Comparison of ENCODE assay signal across 21 mouse cellular contexts in genomic region chr13:44164746-44165145, GRCm38 (mm10).
DNase-seq lines count a peak whose midpoint lies in the region; ATAC-seq and TF ChIP-seq lines count a peak whose summit lies in the region.
"Had no signal": no experiment of that assay in that cellular context is flagged by ENCODE, and none has a peak within 500 bp of the region (broad histone marks: within the 10 kb centered on the region; RNA-seq: fewer than 3 reads in every experiment).

No protein-coding gene starts in this region.

- no peak overlapping the region for H3K9ac ChIP-seq in heart, embryonic 13.5 days
- H3K9ac ChIP-seq in heart, embryonic 16.5 days (ENCODE audit: low read length), result no peak overlapping the region
- H3K9ac ChIP-seq in heart, adult 2 months (ENCODE audit: low read depth, low read length), result no peak overlapping the region
- H3K9ac ChIP-seq: embryonic facial prominence, embryonic 13.5 days; embryonic facial prominence, embryonic 15.5 days; forebrain, embryonic 12.5 days had no signal

- H3K36me3 ChIP-seq in heart, embryonic 13.5 days, result no peaks in the 10 kb centered on the region
- H3K36me3 ChIP-seq in heart, embryonic 16.5 days (ENCODE audit: control insufficient read depth, insufficient read depth), result no peaks in the 10 kb centered on the region
- no peaks in the 10 kb centered on the region for H3K36me3 ChIP-seq in heart, adult 2 months (ENCODE audit: control insufficient read depth, insufficient read depth, low read length)
- H3K36me3 ChIP-seq: embryonic facial prominence, embryonic 13.5 days; embryonic facial prominence, embryonic 15.5 days; forebrain, embryonic 10.5 days; forebrain, embryonic 12.5 days had no signal

- no peak for TF ChIP-seq POLR2A in heart, adult 2 months (IDR thresholded peaks at IDR 0.05; ENCODE audit: insufficient read depth, low read depth, low read length)

- no peak for DNase-seq in heart, adult 9 months (ENCODE audit: low spot score in 2 of 2)
- no peak for DNase-seq in heart, adult 2 months
- DNase-seq: adrenal gland, adult 2 months; adrenal gland, postnatal 10 days; adrenal gland, postnatal 25 days; cerebellum, adult 11 months; cerebellum, adult 18-20 months; cerebellum, adult 8-10 months; cerebellum, adult 9-11 months; cerebellum, postnatal 14 days; cerebellum, postnatal 36 days; embryo, embryonic 11 days had no signal

- no peaks in the 10 kb centered on the region for H3K79me2 ChIP-seq in heart, adult 2 months (replicated peaks; ENCODE audit: control insufficient read depth, insufficient read depth, low read length)

- no peak for TF ChIP-seq EP300 in heart, adult 2 months (IDR thresholded peaks at IDR 0.05; ENCODE audit: insufficient read depth, low read depth, low read length)

- intact Hi-C loops in heart, adult 2 months (cut with DNase I), result loop anchor here (5.0 kb wide), 1 partner anchor 302 kb away; no protein-coding TSS in a partner anchor

- no peak overlapping the region for H3K4me3 ChIP-seq in heart, embryonic 13.5 days
- no peak overlapping the region for H3K4me3 ChIP-seq in heart, embryonic 16.5 days (ENCODE audit: low read length)
- no peak overlapping the region for H3K4me3 ChIP-seq in heart, adult 2 months
- H3K4me3 ChIP-seq: embryonic facial prominence, embryonic 13.5 days; embryonic facial prominence, embryonic 15.5 days; erythroblast, embryonic 14.5 days; forebrain, embryonic 10.5 days; forebrain, embryonic 12.5 days had no signal

- no peak for TF ChIP-seq CTCF in heart, adult 2 months (IDR thresholded peaks at IDR 0.05)

- no peak overlapping the region for H3K4me2 ChIP-seq in heart, embryonic 13.5 days
- no peak overlapping the region for H3K4me2 ChIP-seq in heart, embryonic 16.5 days (ENCODE audit: low read depth, low read length)
- H3K4me2 ChIP-seq: embryonic facial prominence, embryonic 13.5 days; embryonic facial prominence, embryonic 15.5 days; forebrain, embryonic 12.5 days had no signal

- ATAC-seq in heart, embryonic 13.5 days (ENCODE audit: extremely low read depth, insufficient number of reproducible peaks, low FRiP score, low TSS enrichment), result no peak
- ATAC-seq in heart, embryonic 16.5 days (replicated peaks; ENCODE audit: extremely low read depth, insufficient read depth, low FRiP score), result no peak
- ATAC-seq: forebrain, embryonic 14.5 days; forebrain, embryonic 16.5 days had no signal

- H3K27ac ChIP-seq in heart, embryonic 13.5 days (replicated peaks), result 0 out of 2 replicates have a peak overlapping the region, but pooled peaks have one; percentile 12
- H3K27ac ChIP-seq in heart, embryonic 16.5 days (ENCODE audit: low read length), result peak overlapping the region; percentile 46; the same call in 1 of the 2 replicates
- H3K27ac ChIP-seq in heart, adult 2 months, result no peak overlapping the region
- H3K27ac ChIP-seq: embryonic facial prominence, embryonic 13.5 days; embryonic facial prominence, embryonic 15.5 days; forebrain, embryonic 10.5 days; forebrain, embryonic 12.5 days had no signal

- no peaks in the 10 kb centered on the region for H3K9me3 ChIP-seq in heart, embryonic 13.5 days
- H3K9me3 ChIP-seq in heart, embryonic 16.5 days (replicated peaks; ENCODE audit: control insufficient read depth, low read length), result no peaks in the 10 kb centered on the region
- H3K9me3 ChIP-seq: embryonic facial prominence, embryonic 13.5 days; embryonic facial prominence, embryonic 15.5 days; forebrain, embryonic 10.5 days; forebrain, embryonic 12.5 days had no signal

- no peaks in the 10 kb centered on the region for H3K27me3 ChIP-seq in heart, embryonic 13.5 days (replicated peaks)
- H3K27me3 ChIP-seq in heart, embryonic 16.5 days (ENCODE audit: control insufficient read depth, insufficient read depth, low read length), result no peaks in the 10 kb centered on the region
- H3K27me3 ChIP-seq in heart, adult 2 months (ENCODE audit: control insufficient read depth, insufficient read depth, low read length), result no peaks in the 10 kb centered on the region
- H3K27me3 ChIP-seq: embryonic facial prominence, embryonic 13.5 days; embryonic facial prominence, embryonic 15.5 days; forebrain, embryonic 12.5 days had no signal

- H3K4me1 ChIP-seq in heart, embryonic 13.5 days, result peaks cover 18% of the 10 kb centered on the region
- H3K4me1 ChIP-seq in heart, embryonic 16.5 days (ENCODE audit: control insufficient read depth, insufficient read depth, low read length), result peaks cover 8% of the 10 kb centered on the region
- H3K4me1 ChIP-seq in heart, adult 2 months (ENCODE audit: control insufficient read depth, insufficient read depth, low read length), result no peaks in the 10 kb centered on the region
